Mouse (Mus musculus): ENCODE data around the gene Gpr146.
A peak's percentile ranks its signal among the peaks of the same experiment; 100 is the strongest.

Gpr146 gene

DNA sequence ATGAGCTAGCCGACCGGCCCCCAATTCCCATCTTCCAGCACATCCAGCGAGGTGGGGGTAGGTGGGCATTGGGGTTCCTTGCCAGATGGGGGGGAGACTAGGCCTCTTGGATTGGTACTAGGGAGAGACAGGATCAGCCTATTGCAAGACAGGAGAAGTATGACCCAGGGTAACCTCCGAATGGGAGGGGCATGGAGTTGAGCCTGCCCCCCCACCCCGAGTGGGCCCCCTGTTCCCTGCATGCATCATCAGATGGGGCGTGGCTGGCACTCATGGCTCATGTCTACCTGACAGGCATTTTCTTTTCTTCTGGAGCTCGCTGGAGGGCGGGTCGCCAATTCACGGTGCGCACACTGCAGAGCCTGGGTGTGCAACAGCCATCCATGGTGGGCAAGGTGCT lies 23.6 kb upstream of the Gpr146 start:
- ATAC-seq (ENCODE audit: insufficient number of reproducible peaks, low FRiP score, low TSS enrichment): no peak

DNA sequence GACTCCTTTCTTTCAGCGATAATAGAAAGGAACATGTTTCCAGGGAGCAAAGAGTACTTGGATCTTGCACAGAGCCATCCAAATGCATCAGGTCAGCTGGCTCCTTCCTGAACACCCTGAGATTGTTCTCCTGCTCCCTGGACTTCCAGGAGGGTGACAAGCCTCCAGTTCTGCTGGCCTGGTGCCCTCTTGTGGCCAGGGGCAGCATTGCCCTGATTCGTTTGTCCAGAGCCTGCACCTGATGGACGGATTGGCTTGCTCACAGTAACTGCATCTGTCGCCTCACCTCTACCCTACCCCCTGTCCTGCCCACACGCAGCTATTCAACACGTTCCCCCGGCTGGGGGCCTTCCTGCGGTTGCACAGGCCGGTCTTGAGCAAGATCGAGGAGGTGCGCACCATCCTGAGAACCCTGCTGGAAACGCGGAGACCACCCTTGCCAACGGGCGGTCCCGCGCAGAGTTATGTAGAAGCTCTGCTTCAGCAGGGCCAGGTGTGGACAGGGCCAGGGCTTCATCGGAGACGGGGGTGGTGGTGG lies 22.2 kb upstream of the Gpr146 start:
- peak; percentile 43; the same call in 1 of the 2 replicates for ATAC-seq (ENCODE audit: insufficient number of reproducible peaks, low FRiP score, low TSS enrichment)

DNA sequence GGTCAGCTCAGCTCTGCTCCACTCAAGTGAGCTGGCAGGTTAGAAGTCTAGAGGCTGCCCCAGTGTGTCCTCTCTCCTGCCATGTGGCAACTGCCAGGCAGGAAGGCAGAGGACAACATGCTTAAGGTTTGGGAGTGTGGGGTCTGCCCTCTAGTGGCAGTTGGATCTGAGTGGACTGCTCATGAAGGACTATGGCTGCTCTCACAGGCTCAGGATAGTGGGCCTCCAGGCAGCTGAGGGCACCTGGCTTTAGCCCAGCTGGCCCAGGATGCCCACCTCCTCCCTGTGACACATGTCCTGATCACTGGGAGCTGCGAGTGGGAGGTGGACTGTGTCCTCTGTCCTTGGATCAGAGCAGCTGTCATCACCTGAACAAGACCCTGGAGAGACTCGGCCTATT lies 18.8 kb upstream of the Gpr146 start:
- 0 out of 2 replicates have a peak, but pooled peaks have one; percentile 32 for ATAC-seq (ENCODE audit: insufficient number of reproducible peaks, low FRiP score, low TSS enrichment)

DNA sequence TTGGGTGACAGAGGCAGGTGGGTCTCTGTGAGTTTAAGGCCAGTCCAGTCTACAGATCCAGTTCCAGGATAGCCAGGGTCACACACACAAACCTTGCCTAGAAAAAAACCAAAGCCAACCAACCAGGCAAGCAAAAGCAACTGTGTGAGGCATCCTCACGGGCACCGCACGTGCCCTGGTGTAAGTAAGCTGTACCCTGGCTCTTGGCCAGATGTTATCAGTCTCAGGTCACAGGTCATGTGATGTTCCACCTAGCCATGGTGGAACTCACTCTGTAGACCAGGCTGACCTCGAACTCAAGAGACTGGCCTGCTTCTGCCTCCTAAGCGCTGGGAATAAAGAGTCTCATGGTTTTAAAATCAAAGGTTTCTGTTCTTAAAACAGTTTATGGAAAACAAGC lies 18.3 kb upstream of the Gpr146 start:
- ATAC-seq (ENCODE audit: insufficient number of reproducible peaks, low FRiP score, low TSS enrichment): no peak

DNA sequence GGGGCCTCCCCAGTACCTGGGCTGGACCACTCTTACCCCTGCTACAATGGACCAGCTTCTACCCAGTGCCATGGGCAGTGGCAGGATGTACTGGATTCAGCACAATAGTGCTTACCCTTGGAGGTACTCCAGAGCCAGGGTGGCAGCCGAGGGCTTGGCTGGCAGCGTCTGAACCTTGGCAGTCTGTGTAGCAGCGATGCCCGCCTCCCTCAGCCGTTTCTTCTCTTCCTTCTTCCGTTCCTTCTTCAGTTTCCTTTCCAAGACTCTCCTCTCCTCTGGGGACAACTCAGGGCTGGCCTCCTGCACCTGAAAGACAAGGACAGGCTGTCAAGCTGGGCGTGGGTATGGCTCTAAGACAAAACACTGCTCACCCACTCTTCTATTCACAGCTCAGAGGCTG lies 13.6 kb upstream of the Gpr146 start:
- ATAC-seq (ENCODE audit: insufficient number of reproducible peaks, low FRiP score, low TSS enrichment): no peak; the same call in 1 of the 2 replicates

DNA sequence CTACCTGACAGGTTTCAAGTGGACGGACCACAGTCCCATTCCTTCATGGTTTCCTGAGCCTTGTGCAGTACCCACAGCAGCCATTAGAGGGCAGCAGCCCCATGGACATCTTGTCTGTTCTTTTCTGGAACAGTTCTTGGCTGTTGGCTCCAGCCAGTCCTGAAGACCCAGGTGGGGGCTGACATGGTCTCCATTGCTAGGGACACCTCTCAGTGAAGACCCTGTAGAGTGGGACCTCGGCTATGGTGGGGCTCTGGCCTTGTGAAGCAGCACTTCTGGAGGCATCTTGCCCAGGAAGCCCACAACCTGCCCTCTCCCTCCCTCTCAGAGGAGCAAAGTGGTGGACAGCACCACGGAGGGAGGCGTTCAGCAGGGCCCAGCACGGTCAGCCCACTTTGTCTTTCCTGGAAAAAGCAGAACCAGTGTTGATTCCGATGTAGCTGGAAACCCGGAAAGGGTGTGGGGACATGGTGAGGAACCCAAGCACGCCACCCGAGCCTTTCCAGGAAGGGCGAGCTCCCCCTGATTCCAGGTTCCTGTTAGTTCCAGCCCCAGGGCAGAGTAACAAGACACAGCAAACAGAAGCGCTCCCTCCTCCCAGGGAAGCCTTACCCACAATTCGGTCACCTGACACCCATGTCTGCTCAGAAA lies 13.1 kb upstream of the Gpr146 start:
- ATAC-seq (ENCODE audit: insufficient number of reproducible peaks, low FRiP score, low TSS enrichment): peak; percentile 36; the same call in 1 of the 2 replicates

DNA sequence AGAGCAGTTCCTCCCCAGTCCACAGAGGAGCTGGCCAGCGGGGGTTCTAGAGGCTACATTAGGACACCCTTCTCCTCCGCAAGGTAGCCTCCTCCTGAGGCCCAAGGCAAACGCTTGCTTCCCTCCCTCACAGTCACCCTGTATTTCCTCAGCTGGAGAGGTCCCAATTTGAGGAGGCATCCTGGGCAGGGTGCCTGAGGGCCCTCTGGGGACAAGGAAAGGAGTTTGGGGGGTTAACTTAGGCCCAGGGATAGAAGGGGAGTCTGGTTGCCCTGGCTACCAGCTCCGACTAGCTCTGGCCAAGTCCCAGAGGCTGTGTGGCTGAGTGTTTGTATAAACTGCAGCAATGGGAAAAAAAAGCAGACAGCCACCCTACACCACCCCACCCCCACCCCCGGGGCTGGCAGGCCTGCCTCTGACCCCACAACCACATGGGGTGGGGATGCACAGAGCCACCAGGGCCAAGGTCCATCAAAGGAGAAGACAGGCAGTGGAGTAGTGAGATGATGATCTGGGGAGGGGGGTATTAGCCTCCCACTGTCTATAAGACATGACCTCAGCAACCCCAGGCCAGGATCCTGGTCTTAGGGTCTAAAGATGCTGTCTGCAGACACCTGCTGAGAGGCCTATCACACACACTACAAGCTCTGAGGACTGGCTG lies 12.5 kb upstream of the Gpr146 start:
- ATAC-seq (ENCODE audit: insufficient number of reproducible peaks, low FRiP score, low TSS enrichment): no peak

DNA sequence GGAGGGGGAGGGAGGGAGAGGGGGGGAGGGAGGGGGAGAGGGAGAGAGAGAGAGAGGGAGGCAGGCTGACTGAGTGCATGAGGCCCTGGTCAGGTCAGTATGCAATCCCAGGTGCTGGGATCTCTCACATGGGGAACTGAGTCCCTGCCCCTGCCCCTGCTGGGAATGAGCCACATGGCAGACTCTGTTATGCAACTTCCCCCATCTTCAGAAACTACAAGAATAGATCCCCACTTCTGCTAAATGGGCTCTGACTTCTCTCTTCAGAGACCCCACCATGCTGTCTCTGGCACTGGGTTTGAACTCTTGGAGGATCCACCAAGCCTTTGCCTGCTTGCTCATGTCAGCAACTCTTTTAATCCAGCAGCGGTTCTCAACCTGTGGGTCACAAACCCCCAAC lies 11.7 kb upstream of the Gpr146 start:
- ATAC-seq (ENCODE audit: insufficient number of reproducible peaks, low FRiP score, low TSS enrichment): no peak

DNA sequence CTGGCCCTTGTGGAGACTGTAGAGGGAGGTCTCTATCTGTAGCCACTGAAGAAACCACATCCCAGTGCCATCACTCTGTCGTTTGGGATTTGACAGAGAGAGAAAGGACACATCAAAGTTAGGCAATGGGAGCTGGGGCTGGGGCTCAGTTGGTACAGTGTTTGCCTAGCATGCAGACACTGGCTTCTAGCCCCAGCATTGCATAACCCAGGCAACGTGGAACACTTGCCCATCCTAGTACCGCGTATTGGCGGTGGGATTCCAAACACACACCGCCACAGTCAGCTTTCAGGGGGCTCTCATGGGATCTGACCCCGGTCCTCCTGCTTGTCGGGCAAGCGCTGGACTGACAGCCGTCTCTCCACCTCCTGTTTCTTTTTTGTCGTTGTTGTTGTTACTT lies 11.0 kb upstream of the Gpr146 start:
- no peak for ATAC-seq (ENCODE audit: insufficient number of reproducible peaks, low FRiP score, low TSS enrichment)

DNA sequence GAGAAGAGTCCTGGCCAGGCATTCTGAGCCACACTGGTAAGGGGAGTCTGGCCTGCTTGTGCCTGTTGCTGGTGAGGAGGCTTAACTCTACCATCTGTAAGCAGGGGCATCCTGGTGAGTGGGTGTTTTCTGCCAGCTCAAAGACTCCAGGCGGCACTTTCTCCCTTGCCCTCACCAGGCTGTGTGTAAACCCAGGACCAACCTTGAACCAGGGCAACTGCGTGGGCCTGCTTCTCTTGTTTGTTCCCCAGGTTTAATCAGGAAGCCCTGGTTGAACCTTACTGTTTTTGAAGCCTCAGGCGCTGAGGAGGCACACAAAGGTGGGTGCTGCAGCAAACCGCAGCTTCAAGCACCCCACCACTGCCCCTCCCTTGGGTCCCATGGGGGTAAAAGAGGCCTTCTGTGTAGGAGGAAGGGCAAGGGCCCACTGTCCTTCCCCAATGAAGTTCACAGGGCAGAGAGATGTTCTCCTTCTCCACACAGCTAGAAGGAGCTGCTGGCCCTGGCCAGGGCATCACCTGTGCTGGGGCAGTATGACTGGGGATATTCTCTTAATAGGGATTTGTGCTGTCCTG lies 9.5 kb upstream of the Gpr146 start:
- no peak for ATAC-seq (ENCODE audit: insufficient number of reproducible peaks, low FRiP score, low TSS enrichment)

DNA sequence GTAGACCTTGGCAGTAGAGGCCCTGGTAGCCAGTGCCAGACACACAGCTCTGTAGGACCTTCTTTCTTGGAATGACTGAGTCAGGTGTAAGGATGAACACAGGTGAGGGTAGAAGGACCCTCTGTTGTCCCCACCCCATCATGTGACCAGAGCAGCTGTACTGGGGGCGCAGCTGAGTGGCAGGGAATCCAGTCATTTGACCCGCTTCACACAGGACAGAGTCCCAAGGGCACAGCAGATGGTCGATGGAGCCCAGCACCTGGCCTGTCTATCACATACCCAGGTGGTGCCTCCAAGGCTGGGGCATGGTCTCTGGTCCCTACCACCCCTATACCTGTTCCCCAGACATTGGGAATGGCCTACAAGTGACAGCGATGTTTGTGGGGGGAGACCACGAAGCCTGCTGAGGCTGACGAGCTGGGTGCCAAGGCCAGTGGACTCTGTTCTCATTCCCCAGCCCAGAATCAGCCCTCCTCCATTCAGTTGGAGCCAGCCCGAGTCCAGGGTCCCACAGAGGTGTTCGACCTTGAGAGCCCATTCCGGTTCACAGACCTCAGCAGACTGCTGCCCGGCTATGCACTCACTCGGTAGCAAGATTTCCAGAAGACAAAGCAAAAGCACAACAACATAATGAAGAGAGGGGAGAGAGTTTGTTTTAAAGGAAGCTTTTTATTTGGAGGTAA lies 8.7 kb upstream of the Gpr146 start:
- ATAC-seq (ENCODE audit: insufficient number of reproducible peaks, low FRiP score, low TSS enrichment): no peak

DNA sequence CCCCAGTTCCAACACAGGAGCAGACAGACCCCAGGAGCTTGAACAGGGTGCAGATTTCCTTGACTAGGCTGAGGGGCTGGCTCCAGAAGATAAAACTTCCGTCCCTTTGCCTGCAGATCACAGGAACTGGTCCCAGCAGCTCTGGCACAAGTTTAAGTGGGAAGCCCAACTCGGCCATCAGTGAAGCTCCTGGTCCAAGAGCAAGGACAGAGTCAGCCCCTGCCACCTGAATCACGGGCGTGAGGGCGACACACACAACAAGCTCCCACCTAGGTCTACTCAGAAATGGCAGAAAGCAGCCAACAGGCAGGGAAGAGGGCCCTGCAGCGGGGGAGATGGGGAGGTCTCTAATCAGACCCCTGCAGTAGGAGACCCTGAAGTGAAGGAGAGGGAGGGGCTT lies 7.2 kb upstream of the Gpr146 start:
- no peak for ATAC-seq (ENCODE audit: insufficient number of reproducible peaks, low FRiP score, low TSS enrichment)

DNA sequence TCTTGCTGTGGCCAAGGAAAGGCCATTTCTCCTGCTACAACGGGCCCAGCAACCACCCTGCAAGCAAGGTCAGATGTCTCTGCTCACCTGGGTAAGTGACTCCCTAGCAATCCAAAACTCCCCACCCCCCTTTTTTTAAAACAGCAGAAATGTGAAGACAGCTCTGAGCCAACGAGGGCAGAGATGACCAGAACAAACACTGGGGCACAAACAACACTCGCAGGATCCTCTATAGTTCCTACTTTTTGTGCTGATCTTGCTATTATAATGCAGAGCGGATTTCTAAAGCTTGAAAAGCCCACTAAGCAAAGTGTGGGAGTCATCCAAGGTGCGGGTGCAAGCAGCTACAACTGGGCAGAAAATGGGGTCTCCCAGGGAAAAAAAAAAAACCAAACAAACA lies 6.4 kb upstream of the Gpr146 start:
- ATAC-seq (ENCODE audit: insufficient number of reproducible peaks, low FRiP score, low TSS enrichment): no peak

DNA sequence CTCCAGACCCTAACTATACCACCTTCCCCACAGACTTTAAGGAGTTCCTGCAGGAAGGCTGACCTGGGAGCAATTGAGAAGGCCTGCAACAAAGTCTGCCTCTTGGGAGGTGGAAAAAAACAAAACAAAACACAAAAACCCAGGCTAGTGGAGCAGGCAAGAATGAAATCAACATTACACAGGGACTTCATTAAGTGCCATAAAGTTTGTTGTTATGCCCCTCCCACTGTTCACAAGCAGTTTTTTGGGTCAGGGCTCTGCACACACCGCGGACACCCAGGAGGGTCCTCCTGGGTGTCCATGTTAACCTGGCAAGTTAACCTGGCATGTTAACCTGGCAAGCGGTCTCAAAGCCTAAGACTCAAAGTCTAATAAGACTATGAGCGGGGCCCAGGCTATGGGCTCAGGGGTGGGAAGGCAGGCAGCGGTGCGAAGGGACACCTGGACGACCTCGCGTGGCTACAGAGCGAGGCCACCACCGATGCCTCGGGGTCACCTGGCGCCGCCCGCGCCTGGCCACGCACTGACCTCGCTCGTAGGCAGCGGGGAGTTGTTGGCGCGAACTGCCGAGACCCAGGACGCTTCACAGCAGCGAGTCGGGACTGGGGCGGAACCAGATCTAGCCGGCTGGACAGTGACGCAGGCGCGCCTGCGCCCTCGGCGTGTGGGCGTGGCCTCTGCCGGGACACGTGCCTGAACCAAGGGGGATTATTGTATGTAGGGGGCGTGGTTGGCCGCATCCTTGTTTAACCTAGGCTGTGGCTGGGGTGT lies 5.7 kb upstream of the Gpr146 start:
- ATAC-seq (ENCODE audit: insufficient number of reproducible peaks, low FRiP score, low TSS enrichment): peak; percentile 71; the same call in 1 of the 2 replicates

DNA sequence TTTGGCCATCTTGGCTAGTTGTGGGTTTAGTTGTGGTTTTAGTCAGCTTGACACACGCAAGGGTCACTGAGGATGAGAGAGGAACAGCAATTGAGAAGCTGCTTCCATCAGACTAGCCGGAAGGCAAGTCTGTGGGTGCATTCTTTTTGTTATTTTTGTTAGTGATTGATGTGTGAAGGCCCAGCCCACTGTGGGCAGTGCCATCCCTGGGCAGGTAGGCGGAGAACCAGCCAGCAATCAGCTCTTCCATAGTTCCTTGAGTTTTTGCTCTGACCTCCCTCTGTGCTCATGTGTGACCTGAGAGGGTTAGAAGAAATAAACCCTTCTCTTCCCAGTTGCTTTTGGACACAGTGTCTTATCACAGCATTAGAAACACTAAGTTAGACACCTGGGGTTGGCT lies 4.4 kb upstream of the Gpr146 start:
- ATAC-seq (ENCODE audit: insufficient number of reproducible peaks, low FRiP score, low TSS enrichment): no peak

DNA sequence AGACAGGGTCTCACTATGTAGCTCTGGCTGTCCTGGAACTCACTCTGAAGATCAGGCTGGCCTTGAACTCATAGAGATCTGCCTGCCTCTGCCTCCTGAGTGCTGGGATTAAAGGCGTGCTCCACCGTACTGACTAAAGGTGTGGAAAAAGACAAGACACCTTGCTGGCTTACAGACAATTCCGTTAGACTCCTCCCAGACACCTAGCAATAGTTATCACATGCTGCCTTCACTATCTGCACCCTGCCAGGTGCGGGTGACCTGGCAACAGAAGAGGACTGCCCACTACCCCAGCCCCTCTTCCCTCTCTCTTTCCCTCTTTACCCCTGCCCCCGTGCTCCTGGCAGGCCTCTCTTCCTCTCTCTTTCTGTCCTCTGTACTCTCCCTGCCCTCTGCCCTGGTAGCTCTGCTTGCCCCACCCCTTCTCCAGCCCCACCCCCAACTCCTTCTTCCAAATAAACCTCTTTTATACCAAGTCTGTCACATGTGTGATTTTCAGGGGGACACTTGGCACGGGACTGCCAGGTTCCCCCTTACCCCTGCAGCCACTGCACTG lies 3.5 kb upstream of the Gpr146 start:
- ATAC-seq (ENCODE audit: insufficient number of reproducible peaks, low FRiP score, low TSS enrichment): no peak

DNA sequence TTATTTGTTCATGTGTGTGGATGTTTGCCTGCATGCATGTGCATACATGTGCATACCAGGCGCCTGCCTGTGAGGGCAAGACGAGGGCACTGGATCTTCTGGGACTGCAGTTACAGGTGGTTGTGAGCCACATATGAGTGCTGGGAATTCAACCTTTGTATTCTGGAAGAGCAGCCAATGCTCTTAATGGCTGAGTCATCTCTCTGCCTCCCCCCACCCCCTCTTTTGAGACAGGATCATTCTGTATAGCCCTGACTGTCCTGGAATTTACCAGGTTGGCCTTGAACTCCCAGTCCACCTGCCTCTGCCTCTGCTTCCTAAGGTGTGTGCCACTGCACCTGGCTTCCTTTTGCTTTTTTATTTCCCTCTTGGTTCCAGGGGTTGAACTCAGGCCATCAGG lies 2.7 kb upstream of the Gpr146 start:
- no peak for ATAC-seq (ENCODE audit: insufficient number of reproducible peaks, low FRiP score, low TSS enrichment)

DNA sequence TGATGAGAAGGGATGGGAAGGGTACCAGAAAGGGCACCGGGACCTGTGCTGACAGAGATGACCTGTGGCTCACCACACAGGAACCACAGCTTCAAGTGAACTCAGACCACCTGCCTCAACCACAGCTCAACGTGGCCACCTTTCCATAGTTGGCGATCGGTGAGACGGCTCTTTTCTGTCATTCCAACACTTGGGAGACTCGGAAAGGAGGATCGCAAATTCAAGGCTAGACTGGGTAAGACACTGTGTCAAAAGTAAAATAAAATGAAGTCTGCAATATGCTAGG lies 717 bp downstream of the Gpr146 start:
- ATAC-seq (ENCODE audit: insufficient number of reproducible peaks, low FRiP score, low TSS enrichment): no peak

DNA sequence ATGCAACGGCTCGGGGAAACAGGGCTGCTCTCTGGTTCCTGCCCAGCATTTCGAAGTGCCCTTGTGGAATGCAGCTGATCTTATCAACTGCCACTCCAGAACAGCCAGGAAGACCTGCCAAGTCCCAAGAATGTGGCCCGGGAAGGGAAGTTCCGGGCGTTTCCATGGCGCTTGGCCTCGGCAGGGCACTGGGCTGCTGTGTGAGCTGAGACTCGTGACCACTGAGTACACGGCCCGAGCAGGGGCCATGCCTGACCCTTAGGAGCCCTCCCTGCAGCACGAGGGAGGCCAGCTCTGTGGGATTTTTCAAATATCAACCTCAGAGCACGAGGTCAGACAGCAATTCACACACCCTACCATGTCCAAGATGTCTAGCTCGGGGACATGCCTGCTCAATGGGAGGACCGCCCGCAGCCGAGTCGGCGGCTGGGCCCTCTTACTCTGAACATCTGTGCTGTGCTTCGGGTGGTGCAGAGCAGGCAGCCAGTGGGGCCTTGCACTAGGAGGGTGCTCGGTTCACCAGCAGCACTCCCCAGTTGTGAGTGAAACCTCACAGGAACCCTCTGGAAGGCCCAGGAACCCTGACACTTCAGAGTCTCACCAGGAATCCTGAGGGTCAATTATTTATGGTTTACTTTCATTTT lies 1.6 kb downstream of the Gpr146 start:
- ATAC-seq (ENCODE audit: insufficient number of reproducible peaks, low FRiP score, low TSS enrichment): no peak
